Comparison of ENCODE assay signal across 7 mouse cellular contexts in the genomic region with DNA sequence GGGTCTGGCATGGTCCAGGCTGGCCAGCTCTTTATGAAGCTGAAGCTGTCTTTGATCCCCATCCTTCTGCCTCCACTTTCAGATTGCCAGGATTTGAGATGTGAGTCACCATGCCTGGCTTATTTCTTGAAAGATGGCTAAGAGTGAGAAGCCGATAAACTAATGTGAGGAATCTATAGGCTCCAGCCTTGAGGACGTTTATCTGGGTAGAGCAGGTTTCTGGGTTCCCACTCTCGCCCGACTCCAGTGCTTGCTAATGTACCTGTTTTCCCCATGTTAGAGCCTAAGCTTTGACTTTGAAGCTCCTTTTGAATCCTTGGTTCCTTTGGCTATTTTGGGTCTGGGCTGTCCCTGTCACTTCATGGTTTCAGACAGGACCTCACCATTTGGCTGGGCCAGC. TPM values are rescaled to one million over a fixed set of nuclear protein-coding genes. Genes with fewer than 3 reads are reported as not detected.
DNase-seq lines count a peak whose midpoint lies in the region; ATAC-seq lines count a peak whose summit lies in the region.

No protein-coding gene starts in this region.

- no peak overlapping the region for H3K27ac ChIP-seq in forebrain, embryonic 11.5 days (ENCODE audit: low read depth, low read length)
- no peak overlapping the region; the same call in 1 of the 2 replicates for H3K27ac ChIP-seq in liver, embryonic 11.5 days (ENCODE audit: low read depth, low read length)

- DNase-seq in spleen, adult 12 weeks (ENCODE audit: low spot score): peak; percentile 13
- no peak for DNase-seq in spleen, postnatal 36 days (ENCODE audit: low spot score in 2 of 2)
- DNase-seq in forebrain, embryonic 11.5 days (ENCODE audit: low spot score): no peak
- no peak for DNase-seq in liver, embryonic 11.5 days (ENCODE audit: low spot score)
- DNase-seq in cerebellum, postnatal 36 days: no peak
- no peak for DNase-seq in frontal cortex, postnatal 10 days (ENCODE audit: low spot score in 2 of 2)
- DNase-seq in T-cell, adult 2 months (ENCODE audit: low spot score): no peak

- peaks cover 2% of the 10 kb centered on the region; the same call in 1 of the 2 replicates for H3K36me3 ChIP-seq in forebrain, embryonic 11.5 days (ENCODE audit: control insufficient read depth, insufficient read depth, low read length)
- peaks cover 11% of the 10 kb centered on the region for H3K36me3 ChIP-seq in liver, embryonic 11.5 days (ENCODE audit: control insufficient read depth, insufficient read depth, low read length)

- peak overlapping the region; percentile 92 for H3K9ac ChIP-seq in forebrain, embryonic 11.5 days (ENCODE audit: low read length)
- peak overlapping the region; percentile 96 for H3K9ac ChIP-seq in liver, embryonic 11.5 days (ENCODE audit: low read depth, low read length)

- ATAC-seq in forebrain, embryonic 11.5 days (replicated peaks; ENCODE audit: low FRiP score): no peak
- peak; percentile 35; the same call in 1 of the 2 replicates for ATAC-seq in liver, embryonic 11.5 days (replicated peaks; ENCODE audit: low FRiP score)

- H3K4me1 ChIP-seq in forebrain, embryonic 11.5 days (replicated peaks; ENCODE audit: control insufficient read depth, insufficient read depth, low read length): peaks cover 9% of the 10 kb centered on the region
- peaks cover 10% of the 10 kb centered on the region for H3K4me1 ChIP-seq in liver, embryonic 11.5 days (replicated peaks; ENCODE audit: control insufficient read depth, insufficient read depth, low read length)

- H3K4me2 ChIP-seq in forebrain, embryonic 11.5 days (ENCODE audit: low read depth, low read length, severe bottlenecking): peak overlapping the region; percentile 59
- H3K4me2 ChIP-seq in liver, embryonic 11.5 days: peak overlapping the region; percentile 92

- WGBS in forebrain, embryonic 11.5 days: 59% methylated on average over 4 of the region's 4 CpGs
- WGBS in liver, embryonic 11.5 days: 33% methylated on average over 4 of the region's 4 CpGs

- H3K9me3 ChIP-seq in forebrain, embryonic 11.5 days (ENCODE audit: control insufficient read depth, low read length): no peaks in the 10 kb centered on the region
- no peaks in the 10 kb centered on the region for H3K9me3 ChIP-seq in liver, embryonic 11.5 days (ENCODE audit: control insufficient read depth, low read length)

- no peaks in the 10 kb centered on the region for H3K27me3 ChIP-seq in forebrain, embryonic 11.5 days (ENCODE audit: control insufficient read depth, insufficient read depth, low read length)
- no peaks in the 10 kb centered on the region for H3K27me3 ChIP-seq in liver, embryonic 11.5 days (replicated peaks; ENCODE audit: control insufficient read depth, insufficient read depth, low read length)

- H3K4me3 ChIP-seq in forebrain, embryonic 11.5 days (ENCODE audit: low read depth, low read length): peak overlapping the region; percentile 96
- H3K4me3 ChIP-seq in liver, embryonic 11.5 days (ENCODE audit: low read depth, low read length): peak overlapping the region; percentile 98

RNA-seq across cellular contexts. Expression of gene Eif3b, which starts 1.5 kb away (rescaled TPM):
- polyA plus RNA-seq in forebrain, embryonic 11.5 days (2014; fragmentation: Nextera tagmentation; extraction: Ambion mirVana): 177 and 215 TPM in 2 replicates
- polyA plus RNA-seq in liver, embryonic 11.5 days (2014; fragmentation: Nextera tagmentation; extraction: Ambion mirVana): 210 and 213 TPM in 2 replicates

RNA-seq across cellular contexts. Expression of gene Gm4869, which starts 24.8 kb away (rescaled TPM):
- 0.09 TPM in 1 of 2 replicates, not detected in the other for polyA plus RNA-seq in forebrain, embryonic 11.5 days (2014; fragmentation: Nextera tagmentation; extraction: Ambion mirVana)
- not detected in 2 replicates for polyA plus RNA-seq in liver, embryonic 11.5 days (2014; fragmentation: Nextera tagmentation; extraction: Ambion mirVana)

RNA-seq across cellular contexts. Expression of gene Snx8, which starts 31.6 kb away (rescaled TPM):
- polyA plus RNA-seq in forebrain, embryonic 11.5 days (2014; fragmentation: Nextera tagmentation; extraction: Ambion mirVana): 10.6 and 12.3 TPM in 2 replicates
- polyA plus RNA-seq in liver, embryonic 11.5 days (2014; fragmentation: Nextera tagmentation; extraction: Ambion mirVana): 10.6 and 10.7 TPM in 2 replicates
